Mouse (Mus musculus): ENCODE data around the gene Mex3d. TPM values are rescaled to one million over a fixed set of nuclear protein-coding genes. Genes with fewer than 3 reads are reported as not detected.
"Not testable (repeated sequence)": the region's sequence is repeated elsewhere in the genome, so short reads cannot be mapped to it uniquely, and the experiment has no call there.

The Mex3d gene
- polyA plus RNA-seq, 2 experiments from 2014 or later = 0.62 to 1.2 TPM

DNA sequence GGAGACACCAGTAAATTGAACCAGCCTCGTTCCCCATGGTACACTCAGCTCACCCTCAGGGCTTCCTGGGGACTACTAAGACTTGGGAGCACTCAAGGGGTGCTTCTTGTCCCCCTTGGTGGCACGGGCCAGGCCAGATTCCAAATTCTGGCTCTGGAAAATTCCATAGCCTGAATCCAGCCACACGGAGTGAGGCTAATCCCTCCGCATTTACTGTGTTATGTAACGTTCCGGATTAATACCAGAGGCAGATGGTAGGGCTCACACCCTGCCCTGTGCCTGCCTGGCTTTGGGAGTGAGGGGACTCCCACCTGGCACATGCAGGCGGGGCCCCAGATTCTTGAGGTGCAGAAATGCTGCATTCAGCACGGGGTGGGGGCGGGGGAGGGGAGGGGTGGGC lies 32.0 kb downstream of the Mex3d start:
- no peak for ATAC-seq

DNA sequence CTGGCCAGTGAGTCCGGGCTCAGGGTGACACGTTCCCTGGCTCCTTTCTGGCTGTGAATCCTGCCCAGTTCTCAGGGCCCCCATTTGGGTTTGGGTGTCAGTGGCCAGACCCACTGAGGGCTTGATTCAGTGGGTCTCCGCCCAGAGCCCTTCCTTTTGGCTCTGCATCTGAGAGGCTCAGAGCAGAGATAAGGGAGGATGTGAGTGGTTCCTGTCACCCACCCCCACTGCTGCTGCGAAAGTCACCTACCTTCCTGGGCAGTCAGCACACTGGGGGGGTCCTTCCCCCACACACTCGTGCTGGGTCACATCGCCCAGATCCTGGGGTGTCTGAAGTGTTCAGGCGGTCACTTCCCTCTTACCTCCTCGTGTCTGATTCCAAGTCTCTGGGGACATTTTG lies 34.7 kb downstream of the Mex3d start:
- no peak for ATAC-seq

- ATAC-seq = no peak
These were observed 35.6 kb downstream of the Mex3d start for GRCm38 (mm10) chr10:80351896-80352295.

- peak; percentile 69 for ATAC-seq
These were observed 37.2 kb downstream of the Mex3d start for GRCm38 (mm10) chr10:80350292-80350691.

GRCm38 (mm10) chr10:80348981-80349380 lies 38.5 kb downstream of the Mex3d start:
- no peak for ATAC-seq

DNA sequence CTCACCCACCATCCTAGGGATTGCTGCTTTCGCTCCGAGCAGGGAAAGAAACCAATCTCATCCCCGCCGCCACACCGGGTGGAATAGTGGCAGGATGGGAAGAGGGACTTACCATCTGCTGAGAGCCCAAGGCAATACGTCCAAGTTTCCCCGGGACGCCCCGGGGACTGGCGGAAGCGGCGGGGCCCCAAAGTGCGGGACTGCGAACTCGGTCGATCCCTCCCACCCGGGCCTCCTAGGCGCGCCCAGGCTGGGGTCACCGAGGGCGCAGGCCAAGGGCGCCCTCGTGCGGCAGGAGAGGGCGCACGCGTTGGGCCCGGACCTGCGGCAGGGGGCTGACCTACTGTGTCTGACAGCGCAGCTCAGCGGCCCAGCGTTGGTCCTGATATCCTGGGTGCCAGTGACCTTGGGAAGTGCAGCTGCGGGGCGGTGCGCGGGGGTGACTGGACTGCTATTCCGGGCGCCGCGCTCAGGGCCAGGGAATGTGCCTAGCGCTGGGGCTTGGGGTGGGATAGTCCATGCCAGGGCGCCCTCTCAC lies 39.1 kb downstream of the Mex3d start, which contains the start of gene Adamtsl5:
Gene Adamtsl5, minus strand, starts transcription at position 169 of the 538 bp plus-strand sequence.
- peak; percentile 60 for ATAC-seq

DNA sequence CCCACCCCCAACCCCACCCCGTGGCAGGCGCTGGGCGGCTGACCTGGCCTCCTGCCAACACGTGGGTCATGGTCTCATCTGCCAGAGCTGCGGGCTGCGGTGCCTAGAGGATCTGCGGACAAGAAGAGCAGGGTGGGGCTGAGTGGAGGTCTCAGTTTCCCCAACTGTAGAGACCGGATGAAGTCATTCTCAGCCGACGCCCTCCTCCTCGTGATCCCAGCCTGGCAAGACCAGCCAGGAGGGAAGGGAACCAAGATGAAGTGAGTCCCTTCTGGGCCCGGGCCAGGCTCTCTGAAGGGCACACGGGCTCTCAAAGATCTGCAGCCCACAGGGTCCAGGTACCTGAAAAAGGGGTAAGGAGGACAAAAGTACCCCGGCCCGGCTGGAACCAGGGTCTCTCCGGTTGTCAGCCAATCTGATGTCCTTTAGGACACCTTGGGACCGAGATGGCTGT lies 39.9 kb downstream of the Mex3d start:
- no peak for ATAC-seq

- not testable (repeated sequence) for ATAC-seq
These were observed 41.5 kb downstream of the Mex3d start for GRCm38 (mm10) chr10:80345929-80346328.

DNA sequence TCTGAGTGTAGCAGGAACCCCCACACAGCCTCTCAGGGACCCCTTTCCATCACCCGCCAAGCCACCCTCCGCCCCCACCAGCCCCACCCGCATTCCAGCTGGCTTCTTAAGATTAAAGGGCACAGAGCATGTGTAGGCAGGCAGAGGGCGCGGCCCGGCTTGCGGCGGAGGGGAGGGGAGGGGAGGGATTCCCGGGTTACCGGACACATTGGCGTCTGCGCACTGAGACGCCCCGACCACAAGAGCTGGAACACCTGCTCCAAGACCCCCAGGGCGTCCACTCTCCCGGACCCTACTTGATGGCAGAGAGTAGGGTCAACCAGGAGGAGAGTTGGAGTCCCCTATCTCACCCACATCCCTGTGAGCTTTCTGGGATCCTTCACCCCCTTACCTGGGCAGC lies 42.3 kb downstream of the Mex3d start:
- no peak for ATAC-seq

DNA sequence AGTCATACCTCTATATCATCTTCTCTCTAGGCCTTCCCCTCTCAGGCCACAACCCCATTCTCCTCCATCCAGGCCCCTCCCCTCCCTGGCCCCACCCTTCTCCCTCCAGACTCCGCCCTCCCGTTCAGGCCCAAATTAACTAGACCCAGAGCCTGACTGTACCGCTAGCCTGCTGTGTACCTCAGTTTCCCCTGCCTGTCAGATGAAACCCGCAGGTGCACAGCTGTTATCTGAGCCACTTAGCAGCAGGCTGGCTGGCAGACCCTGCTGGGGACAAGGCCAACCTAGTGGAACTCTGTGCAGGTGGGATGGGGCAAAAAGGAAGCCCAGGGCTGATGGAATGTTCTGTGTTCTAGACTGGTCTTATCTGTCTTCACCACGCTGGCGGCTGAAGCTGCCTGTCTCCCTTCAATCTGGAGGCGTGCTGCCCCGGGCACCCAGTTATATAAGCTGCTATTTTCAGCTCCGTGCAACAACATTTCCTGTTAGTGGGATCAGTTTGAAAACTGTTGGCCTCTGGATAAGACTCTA lies 43.3 kb downstream of the Mex3d start:
- ATAC-seq = no peak

DNA sequence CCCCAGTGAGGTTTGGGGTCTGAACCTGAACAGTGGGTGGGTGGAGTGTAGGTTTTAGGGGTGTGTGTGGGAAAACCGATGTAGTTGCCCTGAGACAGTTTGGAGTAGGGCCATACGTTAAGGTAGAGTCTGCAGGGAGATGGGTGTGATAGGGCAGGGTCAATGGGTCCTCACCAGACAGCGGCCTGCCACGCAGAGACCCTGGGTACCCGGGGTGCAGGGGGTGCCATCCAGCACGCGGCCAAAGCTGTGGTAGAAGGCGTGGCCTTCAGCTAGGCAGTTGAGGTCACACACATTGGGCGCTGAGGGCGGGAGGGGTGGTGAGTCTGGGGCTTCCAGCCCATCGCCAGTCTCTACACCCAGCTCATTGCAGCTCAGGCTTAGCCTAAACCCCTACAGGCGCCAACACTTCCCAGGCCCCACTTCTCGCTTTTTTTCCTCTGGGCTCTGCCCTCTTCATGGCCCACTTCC lies 44.0 kb downstream of the Mex3d start:
- no peak for ATAC-seq

GRCm38 (mm10) chr10:80342749-80343424 lies 44.6 kb downstream of the Mex3d start:
- ATAC-seq = peak; percentile 58

- ATAC-seq = no peak
These were observed 45.1 kb downstream of the Mex3d start for GRCm38 (mm10) chr10:80342305-80342748.

GRCm38 (mm10) chr10:80341491-80342304 lies 45.8 kb downstream of the Mex3d start:
- no peak for ATAC-seq

GRCm38 (mm10) chr10:80341026-80341425 lies 46.4 kb downstream of the Mex3d start:
- ATAC-seq = no peak

GRCm38 (mm10) chr10:80339941-80340750 lies 47.3 kb downstream of the Mex3d start:
- peak; percentile 31 for ATAC-seq

DNA sequence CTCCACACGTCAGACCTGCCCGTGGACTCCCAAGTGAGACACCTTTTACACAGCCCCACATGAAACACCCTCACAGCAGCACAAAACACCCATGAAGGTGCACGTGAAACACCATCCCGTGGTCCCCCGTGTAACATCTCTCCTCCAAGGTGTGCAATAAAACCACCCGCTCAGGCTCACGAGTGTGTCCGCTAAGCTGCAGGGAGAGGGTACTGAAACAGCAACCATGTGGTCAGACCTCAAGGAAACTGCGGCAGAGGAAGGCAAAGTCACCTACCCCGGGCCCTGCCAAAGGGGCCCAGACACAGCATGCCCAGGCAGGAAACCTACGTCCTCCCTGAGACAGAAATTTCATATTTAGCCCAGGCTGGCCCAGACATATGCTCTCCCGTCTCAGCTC lies 51.2 kb downstream of the Mex3d start:
- ATAC-seq = no peak

GRCm38 (mm10) chr10:80332525-80332989 lies 54.9 kb downstream of the Mex3d start:
- no peak for ATAC-seq

DNA sequence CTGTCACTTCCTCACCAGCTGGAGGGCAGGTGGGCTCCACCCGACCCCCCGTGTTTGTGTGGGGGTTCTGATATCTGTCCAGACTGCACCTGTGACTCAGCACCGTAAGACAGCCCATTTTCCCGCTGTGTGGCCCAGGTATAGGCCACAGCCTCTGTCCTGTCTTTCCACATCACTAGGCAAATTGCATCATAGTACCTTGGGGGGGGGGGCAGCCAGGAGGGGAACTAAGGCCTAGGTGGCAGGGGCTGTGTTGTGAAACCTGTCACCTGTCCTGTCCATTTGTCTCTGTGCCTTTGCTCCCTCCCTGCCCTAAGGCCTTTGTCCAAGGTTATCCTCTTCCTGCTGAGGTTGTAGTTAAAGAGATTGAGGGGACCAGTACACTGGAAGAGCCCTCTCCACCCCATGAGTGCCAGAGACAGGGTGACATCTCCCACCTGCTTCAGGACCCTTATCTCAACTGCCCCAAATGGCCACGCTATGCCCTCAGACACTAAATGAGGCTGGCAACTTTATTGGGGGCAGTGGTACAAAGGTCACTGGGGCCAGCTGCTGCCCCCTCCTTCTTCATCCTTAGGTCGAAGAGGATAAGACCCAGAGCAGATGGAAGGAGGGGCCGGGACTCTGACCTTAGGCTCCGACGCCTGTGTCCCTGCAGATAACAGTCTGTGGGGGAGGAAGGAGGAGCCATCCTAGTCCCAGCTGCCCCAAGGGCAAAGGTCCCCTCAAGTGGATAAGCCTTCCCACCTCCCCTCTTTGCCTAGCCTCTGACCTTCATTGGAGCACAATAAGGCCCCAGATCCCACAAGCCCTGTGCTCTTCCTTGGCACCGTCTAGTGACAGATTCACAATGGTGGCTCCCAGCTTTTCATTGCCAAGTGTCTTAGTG lies 55.6 kb downstream of the Mex3d start:
- no peak for ATAC-seq

GRCm38 (mm10) chr10:80330888-80331287 lies 56.6 kb downstream of the Mex3d start:
- ATAC-seq = no peak

Data from activated CD4-positive, CD25-positive, alpha-beta regulatory T cell, adult 4 months (primary cell).